Mouse (Mus musculus) embryonic facial prominence, embryonic 11.5 days (tissue): ENCODE data around the gene Kcnma1. TPM values are rescaled to one million over a fixed set of nuclear protein-coding genes. Genes with fewer than 3 reads are reported as not detected.

Experiments
- ATAC-seq: fragments of 200-750 bp; cut with Nextera tagmentation; replicated peaks from 2 replicates; pipeline ENCODE4 v1.8.0; 2017; ENCODE audit warnings: low read depth; ENCODE audit not compliant: insufficient number of reproducible peaks, low FRiP score, low TSS enrichment
- DNase-seq: peaks from one replicate; pipeline ENCODE4 v3.0.0-alpha.2; 2015; ENCODE audit warnings: low spot score
- H3K27ac ChIP-seq: fragments of 300-500 bp; sonication (generic); replicated peaks from 2 replicates; pipeline ENCODE4 v1.5.1; 2014; ENCODE audit warnings: mild to moderate bottlenecking, low read depth, low read length, control low read depth
- H3K27me3 ChIP-seq: fragments of 300-500 bp; sonication (generic); 2 replicates; pipeline ENCODE4 v1.6.1; 2014; ENCODE audit warnings: mild to moderate bottlenecking, low read length, moderate library complexity, mixed read lengths; ENCODE audit not compliant: control insufficient read depth, insufficient read depth
- H3K36me3 ChIP-seq: fragments of 300-500 bp; sonication (generic); replicated peaks from 2 replicates; pipeline ENCODE4 v1.6.1; 2014; ENCODE audit warnings: low read depth, mild to moderate bottlenecking, low read length, moderate library complexity, mixed read lengths; ENCODE audit not compliant: control insufficient read depth, insufficient read depth
- H3K4me1 ChIP-seq: fragments of 300-500 bp; sonication (generic); 2 replicates; pipeline ENCODE4 v1.6.1; 2014; ENCODE audit warnings: low read length, mixed read lengths; ENCODE audit not compliant: control insufficient read depth, insufficient read depth
- H3K4me2 ChIP-seq: fragments of 300-500 bp; sonication (generic); 2 replicates; pipeline ENCODE4 v1.6.1; 2014; ENCODE audit warnings: low read depth, mild to moderate bottlenecking, control low read depth, low read length, moderate library complexity
- H3K4me3 ChIP-seq: fragments of 300-500 bp; sonication (generic); 2 replicates; pipeline ENCODE4 v1.5.1; 2014; ENCODE audit warnings: low read depth, low read length, control low read depth
- H3K9ac ChIP-seq: fragments of 300-500 bp; sonication (generic); replicated peaks from 2 replicates; pipeline ENCODE4 v1.6.1; 2014; ENCODE audit warnings: mild to moderate bottlenecking, control low read depth, low read length
- H3K9me3 ChIP-seq: fragments of 300-500 bp; sonication (generic); replicated peaks from 2 replicates; pipeline ENCODE4 v1.6.1; 2016; ENCODE audit warnings: mild to moderate bottlenecking, low read length, inconsistent platforms, mixed read lengths; ENCODE audit not compliant: control insufficient read depth
- WGBS: fragments of 180-500 bp; shearing (Covaris S2); extraction: QIAGEN DNeasy Blood & Tissue Kit; methylation state at CpG from one replicate; pipeline ENCODE4 v1.1.7; 2014; 5-methylcytosine and 5-hydroxymethylcytosine counted together
- polyA plus RNA-seq: library from polyadenylated mRNA; unstranded; fragments of >200 nt; fragmentation: Nextera tagmentation; extraction: Ambion mirVana; gene quantifications from 2 replicates; pipeline ENCODE4 v1.2.1, GENCODE M21; 2014

Kcnma1 gene
- polyA plus RNA-seq, 1 experiment from 2014 or later, result 0.87 TPM

DNA sequence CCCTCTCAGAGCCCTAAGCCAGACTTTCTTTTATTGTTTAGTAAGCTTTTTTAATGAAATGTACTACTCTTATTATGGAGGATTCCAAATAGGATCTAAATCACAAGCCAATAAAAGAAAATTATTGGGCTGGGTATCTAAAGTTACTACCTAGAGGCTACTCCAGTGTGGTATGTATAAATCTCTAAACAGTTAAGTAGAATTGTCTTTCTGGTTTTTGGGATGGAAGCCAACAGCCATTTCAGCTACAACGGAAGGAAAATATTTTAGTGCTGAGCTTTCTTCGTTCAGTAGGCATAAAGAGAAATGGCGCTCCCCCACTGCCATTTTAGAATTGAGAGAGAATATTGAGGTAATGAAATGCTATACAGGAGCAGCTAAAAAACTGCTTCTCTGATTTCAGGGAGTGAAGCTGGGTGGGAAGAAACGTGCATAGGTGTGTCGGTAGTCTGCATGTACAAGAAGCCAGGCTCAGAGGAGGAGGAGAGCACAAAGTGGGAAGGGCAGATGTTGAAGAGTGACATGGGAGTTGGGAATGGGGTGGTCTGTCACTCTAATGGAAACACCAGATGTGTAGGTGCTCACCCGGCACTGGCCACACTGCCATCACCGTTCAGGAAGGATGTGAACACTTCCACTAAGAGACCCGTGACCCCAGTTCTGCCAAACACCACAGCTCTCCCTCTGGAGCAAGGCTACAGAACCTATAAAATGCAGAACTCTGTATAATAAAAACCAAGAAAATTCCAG is 656.6 kb downstream of the Kcnma1 start:
- no peaks in the 10 kb centered on the region for H3K9me3 ChIP-seq
- DNase-seq (no peak), ATAC-seq (no peak)
- no peak overlapping the region for H3K27ac ChIP-seq
- WGBS, result 85% methylated on average over 8 of the region's 8 CpGs
- H3K4me2 ChIP-seq, result no peak overlapping the region
- H3K4me1 ChIP-seq, result no peaks in the 10 kb centered on the region
- H3K4me3 ChIP-seq, result no peak overlapping the region
- no peaks in the 10 kb centered on the region for H3K36me3 ChIP-seq
- H3K27me3 ChIP-seq, result no peaks in the 10 kb centered on the region
- no peak overlapping the region for H3K9ac ChIP-seq

DNA sequence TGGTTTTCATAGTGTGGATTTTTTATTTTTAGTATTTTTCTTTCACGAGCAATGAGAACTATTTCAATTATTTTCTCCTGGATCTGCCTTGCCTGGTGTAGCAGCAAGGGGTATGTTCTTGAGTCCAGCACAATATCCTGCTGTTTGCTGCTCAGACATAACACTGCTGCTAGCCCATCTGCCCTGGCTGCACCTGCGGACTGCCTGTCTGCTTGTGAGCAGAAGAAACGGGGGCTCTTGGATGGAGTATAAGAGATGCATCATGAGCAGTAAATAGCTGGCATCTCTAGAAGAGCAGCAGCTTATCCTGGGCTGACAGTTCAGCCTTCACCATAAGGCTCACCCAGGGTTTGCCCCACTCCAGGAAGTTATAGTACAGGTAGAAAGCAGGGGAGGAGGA is 687.5 kb downstream of the Kcnma1 start:
- H3K9me3 ChIP-seq, result no peaks in the 10 kb centered on the region
- no peak overlapping the region for H3K4me3 ChIP-seq
- H3K4me2 ChIP-seq, result no peak overlapping the region
- no peaks in the 10 kb centered on the region for H3K4me1 ChIP-seq
- ATAC-seq (no peak), DNase-seq (no peak)
- H3K36me3 ChIP-seq, result no peaks in the 10 kb centered on the region
- 82% methylated on average over 3 of the region's 3 CpGs for WGBS
- H3K9ac ChIP-seq, result no peak overlapping the region
- H3K27me3 ChIP-seq, result no peaks in the 10 kb centered on the region
- no peak overlapping the region for H3K27ac ChIP-seq

DNA sequence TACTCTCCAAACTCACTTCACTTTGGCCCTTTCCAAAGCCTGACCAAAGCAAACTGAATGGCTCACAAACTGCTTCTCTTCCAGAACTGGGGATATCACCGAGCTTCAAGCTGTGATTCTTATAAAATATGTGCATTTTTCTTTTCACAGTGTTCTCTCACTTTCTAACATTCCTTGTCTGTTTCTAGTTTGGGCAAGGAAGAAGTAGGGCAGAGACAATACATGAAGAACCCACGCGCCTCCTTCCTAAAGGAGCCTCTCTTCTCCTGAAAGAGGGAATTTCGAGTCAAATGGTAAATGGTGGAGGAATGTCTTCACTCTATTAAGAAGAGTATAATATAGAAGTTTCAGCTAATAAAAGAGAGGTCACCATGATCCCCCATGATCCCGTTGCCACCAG is 709.0 kb downstream of the Kcnma1 start:
- WGBS, result 86% methylated on average over 5 of the region's 5 CpGs
- Histone ChIP-seq H3K9ac (no peak overlapping the region), H3K4me1 (no peaks in the 10 kb centered on the region), H3K27ac (no peak overlapping the region), H3K36me3 (no peaks in the 10 kb centered on the region), H3K27me3 (no peaks in the 10 kb centered on the region), H3K4me3 (no peak overlapping the region), H3K9me3 (no peaks in the 10 kb centered on the region), H3K4me2 (no peak overlapping the region)
- ATAC-seq, result no peak
- no peak for DNase-seq

DNA sequence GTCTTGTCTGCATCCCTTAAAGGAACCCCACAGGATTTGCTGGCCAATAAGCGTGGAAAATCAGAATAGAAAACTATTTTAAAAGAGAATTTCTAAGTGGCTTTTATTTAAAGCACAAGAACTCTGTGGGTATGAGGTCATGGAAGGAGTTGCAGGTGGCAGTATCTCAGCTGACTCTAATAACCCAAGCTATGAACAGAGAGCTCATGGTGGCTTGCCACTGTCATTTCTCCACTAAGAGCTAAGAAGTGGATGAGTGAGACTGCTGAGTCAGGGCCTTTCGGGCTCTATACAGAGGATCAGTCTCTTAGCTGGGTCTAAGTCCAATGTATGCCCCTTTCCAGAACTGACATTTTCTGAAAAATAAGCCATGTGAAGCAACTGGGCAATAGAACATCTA is 713.8 kb downstream of the Kcnma1 start:
- DNase-seq, result no peak
- no peaks in the 10 kb centered on the region for H3K9me3 ChIP-seq
- H3K27ac ChIP-seq, result no peak overlapping the region
- no peaks in the 10 kb centered on the region for H3K4me1 ChIP-seq
- no peaks in the 10 kb centered on the region for H3K36me3 ChIP-seq
- H3K4me2 ChIP-seq, result no peak overlapping the region
- no peaks in the 10 kb centered on the region for H3K27me3 ChIP-seq
- WGBS, result 84% methylated on average over 2 of the region's 2 CpGs
- no peak for ATAC-seq
- no peak overlapping the region for H3K4me3 ChIP-seq
- no peak overlapping the region for H3K9ac ChIP-seq

DNA sequence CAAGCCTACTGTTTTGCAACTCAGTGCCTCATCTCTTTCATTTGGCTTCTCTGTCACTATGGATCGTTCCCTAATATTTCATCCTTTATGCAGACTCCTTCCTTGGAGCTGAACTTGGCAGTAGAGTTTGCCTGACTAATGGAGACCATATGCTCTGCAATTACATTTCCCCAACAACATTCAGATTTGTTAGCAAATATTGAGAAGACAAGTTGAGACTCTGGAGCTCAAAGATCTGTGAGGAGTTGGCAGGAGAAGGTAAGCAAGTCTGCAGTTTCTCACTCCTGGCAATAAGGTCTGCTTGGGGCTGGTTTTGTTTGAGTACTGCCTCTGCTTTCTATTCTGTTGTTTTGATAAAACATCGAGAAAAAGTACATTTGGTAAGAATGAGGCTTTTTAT is 723.7 kb downstream of the Kcnma1 start:
- H3K4me2 ChIP-seq, result no peak overlapping the region
- H3K4me3 ChIP-seq, result no peak overlapping the region
- peak; percentile 32 for DNase-seq
- no peaks in the 10 kb centered on the region for H3K9me3 ChIP-seq
- H3K27ac ChIP-seq, result no peak overlapping the region
- no peaks in the 10 kb centered on the region for H3K4me1 ChIP-seq
- no peak for ATAC-seq
- H3K9ac ChIP-seq, result no peak overlapping the region
- H3K36me3 ChIP-seq, result no peaks in the 10 kb centered on the region
- 72% methylated on average over 2 of the region's 2 CpGs for WGBS
- H3K27me3 ChIP-seq, result no peaks in the 10 kb centered on the region

DNA sequence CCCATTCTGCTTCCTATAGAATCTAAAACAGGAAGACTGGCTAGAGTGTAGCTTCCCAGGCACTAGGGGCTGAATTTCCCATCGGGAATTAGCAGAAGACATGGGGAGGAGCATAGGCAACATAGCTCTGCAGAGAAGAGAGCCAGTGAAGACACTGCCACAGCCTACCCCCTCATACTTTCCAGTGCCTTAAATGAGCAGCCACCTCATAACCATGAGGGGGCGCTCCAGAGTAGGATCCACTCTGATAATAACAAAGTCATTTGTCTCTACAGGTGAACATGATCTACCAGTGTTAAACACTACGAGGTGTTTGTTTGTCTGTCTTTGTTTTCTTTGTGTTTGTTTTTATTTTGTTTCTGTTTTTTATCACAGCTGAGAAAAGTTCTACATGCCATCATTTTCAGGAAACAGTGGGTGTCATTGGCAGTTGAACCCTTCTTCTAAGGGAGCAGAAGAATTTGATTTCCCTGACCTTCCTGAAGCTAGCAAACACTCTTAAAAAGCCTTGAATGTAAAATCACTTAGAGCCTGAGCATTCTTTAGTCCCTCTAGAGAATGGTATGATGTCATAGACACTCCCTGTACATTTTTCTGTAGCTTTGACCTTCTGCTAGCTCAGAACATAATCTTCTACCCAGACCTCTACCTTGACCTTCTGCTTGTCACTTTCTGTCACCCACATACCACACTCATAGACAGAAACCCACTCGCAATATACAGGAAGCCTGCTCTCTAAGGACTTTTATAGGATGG is 747.6 kb downstream of the Kcnma1 start:
- Histone ChIP-seq H3K4me2 (no peak overlapping the region), H3K9me3 (no peaks in the 10 kb centered on the region), H3K4me1 (no peaks in the 10 kb centered on the region), H3K36me3 (no peaks in the 10 kb centered on the region), H3K4me3 (no peak overlapping the region), H3K27me3 (no peaks in the 10 kb centered on the region), H3K9ac (no peak overlapping the region), H3K27ac (no peak overlapping the region)
- ATAC-seq (no peak), DNase-seq (no peak)
- 47% methylated on average over 4 of the region's 4 CpGs for WGBS

DNA sequence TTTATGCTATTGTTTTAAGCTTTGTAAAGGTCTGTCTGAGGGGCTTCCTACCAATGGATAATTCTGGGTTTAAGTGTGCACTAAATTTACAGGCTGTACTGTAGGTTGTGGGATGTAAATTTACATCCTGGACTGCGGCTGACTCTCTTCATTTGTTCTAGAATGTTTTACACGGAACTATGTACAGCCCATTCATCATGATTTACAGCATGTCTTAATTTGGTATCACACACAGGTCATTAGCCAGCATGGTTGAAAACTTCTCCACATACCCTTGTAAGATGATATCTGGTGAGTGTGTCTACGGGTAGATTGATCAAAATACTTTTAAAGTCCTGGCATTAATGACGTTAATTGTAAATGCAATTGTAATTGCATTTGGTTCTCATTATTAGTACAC is 761.1 kb downstream of the Kcnma1 start:
- WGBS, result 81% methylated on average over 4 of the region's 4 CpGs
- Histone ChIP-seq H3K4me1 (no peaks in the 10 kb centered on the region), H3K27me3 (no peaks in the 10 kb centered on the region), H3K27ac (no peak overlapping the region), H3K9ac (no peak overlapping the region), H3K36me3 (no peaks in the 10 kb centered on the region), H3K4me2 (no peak overlapping the region), H3K4me3 (no peak overlapping the region), H3K9me3 (no peaks in the 10 kb centered on the region)
- ATAC-seq (no peak), DNase-seq (no peak)

DNA sequence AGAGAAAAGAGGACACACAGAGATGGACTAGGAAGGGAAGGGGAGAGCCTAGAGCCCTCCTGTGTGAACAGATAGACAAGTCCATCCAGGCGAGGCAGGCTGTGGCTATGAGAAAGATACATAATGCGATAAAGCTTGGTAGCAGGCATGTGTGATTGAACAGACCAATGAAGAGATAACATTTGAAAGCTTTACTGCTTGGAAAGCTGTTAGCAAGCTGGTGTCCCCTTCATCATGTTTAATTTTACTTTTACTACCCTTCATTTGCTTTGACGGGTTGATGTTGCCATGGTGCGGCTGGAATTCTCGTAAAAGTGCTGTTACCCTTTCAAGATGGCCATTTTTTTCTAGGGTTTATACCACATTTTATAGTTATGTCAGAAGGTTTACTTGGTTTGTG is 769.8 kb downstream of the Kcnma1 start:
- DNase-seq, result no peak
- no peaks in the 10 kb centered on the region for H3K9me3 ChIP-seq

More for the DNA sequence above, 769.8 kb downstream of the Kcnma1 start:
- Histone ChIP-seq H3K27me3 (no peaks in the 10 kb centered on the region), H3K9ac (no peak overlapping the region), H3K4me2 (no peak overlapping the region), H3K4me1 (no peaks in the 10 kb centered on the region), H3K36me3 (no peaks in the 10 kb centered on the region), H3K27ac (no peak overlapping the region), H3K4me3 (no peak overlapping the region)
- no peak for ATAC-seq
- 82% methylated on average over 5 of the region's 5 CpGs for WGBS
